Mouse (Mus musculus) layer of hippocampus, adult 9-10 months (tissue): Measurements from ENCODE around the gene Foxp1.

Source experiments
- DNase-seq: peaks from one replicate; pipeline ENCODE4 v3.0.0; 2022; ENCODE audit warnings: low spot score

Gene Foxp1

DNA sequence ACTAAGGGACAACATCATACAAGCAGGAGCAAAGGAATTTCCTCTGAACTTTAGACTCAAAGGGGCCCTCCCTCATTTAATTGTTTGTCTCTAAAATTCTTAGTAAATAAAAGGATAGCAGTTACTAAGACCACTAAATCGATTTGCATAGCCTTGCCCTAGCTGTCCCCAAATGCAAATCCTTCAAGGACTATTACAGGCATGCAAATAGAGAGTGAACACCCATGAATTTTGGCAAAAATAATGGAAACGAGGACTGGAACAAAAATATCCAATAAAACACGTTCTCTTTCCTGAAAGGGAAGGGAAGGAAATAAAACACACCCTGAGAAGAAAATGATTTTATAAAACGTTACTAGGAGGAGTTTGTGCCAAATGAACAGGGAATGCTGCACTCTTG, 390.7 kb downstream of the Foxp1 start:
- no peak for DNase-seq

DNA sequence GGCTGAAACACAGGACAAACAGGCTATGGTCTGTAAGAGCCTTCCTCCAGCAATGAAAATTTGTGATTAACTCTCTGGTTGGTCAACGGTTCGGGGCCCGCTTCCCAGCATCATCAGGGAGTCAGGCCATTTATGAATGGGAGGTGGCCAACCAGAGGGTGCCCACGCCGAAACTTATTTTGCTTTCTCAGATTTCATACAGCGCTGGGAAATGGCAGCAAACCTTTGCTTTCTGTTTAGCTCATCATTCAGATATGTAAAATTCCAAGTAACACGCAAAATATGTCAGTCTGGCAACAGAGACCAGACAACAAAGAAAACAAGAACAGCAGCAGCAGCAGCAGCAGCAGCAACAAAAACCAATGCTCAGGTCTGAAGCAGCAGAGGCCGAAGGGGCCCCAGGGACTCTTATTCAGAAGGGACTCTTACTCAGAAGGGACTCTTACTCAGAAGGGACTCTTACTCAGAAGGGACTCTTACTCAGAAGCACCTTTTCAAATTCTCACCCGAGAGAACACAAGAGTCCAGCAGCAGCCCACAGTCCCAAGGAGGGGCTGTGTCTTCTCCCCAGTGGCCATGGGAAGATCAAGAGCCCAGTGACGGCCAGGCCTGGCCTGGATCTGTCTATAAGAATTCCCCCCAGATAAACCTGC, 391.6 kb downstream of the Foxp1 start:
- no peak for DNase-seq

DNA sequence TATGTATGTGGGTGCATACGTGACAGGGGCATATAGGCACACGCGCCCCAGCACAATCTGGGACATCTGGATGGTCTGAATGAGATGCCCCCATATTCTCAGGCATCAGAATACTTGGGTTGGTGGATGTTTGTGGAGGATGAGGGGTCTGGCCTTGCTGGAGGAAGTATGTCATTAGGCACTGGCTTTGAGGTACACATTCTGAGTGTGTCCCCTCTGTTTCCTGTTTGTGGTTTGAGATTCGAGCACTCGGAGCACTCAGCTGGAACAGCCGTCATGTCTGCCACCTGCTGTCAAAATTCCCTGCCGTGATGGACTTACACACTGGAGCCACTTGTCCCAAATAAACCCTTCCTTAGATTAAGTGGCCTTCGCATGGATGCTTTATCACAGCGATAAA, 395.8 kb downstream of the Foxp1 start:
- DNase-seq: no peak

DNA sequence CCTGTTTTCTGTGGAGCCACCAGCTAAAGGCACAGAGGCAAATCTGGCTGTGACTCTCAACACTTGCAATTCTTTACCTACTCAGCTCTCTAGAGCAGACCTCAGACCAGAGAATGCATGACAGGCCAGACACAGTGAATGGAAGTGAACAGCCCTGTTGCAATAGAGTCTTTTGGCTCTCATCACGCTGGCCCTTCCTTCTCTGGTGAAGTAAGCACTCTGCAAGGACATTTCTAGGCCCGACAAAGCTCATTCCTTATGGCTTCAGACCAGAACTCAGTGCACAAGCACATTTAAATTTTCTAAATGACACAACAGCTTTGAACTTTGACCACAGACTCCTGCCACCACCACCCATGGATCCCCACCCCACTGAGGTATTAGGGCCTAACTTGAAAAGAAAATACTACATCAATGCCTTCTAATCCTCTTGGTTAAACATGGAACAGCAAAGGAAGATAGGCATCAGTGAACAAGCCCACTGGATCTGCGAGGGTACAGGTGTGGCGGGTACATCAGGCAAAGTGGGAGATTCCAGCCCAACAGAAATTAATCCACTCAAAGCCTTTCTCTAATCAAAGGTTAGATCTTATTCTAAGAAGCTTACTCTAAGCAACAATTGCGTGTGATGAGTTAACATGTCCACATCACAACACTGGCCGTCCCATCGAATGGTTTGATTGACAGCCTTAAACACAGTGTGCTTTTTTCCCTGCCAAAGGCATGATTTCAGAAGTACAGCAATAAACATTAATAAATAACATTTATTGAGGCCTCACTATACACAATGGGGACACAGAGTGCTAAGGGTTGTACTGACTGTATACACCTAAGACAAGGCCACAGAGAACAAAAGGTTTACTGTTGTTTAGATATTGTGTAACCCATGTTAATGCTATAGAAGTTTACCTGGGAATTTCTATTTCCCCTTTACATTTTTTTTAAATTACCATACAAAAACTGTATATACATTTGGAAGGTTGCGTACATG, 401.4 kb downstream of the Foxp1 start:
- DNase-seq: no peak

DNA sequence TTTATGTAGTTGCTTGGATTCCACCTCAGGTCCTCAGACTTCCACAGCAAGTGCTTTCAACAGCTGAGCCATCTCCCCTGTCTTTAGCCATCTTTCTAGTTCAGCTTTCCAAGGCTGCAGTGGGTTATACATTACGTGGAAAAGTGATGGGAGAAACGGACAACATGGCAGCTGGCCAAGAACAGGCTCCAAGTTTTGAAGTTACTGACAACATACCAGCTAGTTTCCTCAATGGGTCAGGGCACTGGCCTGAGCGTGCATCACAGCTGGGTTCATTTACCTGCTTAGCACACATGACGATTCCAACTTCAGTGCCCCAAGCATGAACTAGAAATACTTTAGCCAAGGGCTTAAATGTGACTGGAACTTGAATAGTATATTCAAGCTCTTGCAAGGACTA, 404.0 kb downstream of the Foxp1 start:
- DNase-seq: no peak

DNA sequence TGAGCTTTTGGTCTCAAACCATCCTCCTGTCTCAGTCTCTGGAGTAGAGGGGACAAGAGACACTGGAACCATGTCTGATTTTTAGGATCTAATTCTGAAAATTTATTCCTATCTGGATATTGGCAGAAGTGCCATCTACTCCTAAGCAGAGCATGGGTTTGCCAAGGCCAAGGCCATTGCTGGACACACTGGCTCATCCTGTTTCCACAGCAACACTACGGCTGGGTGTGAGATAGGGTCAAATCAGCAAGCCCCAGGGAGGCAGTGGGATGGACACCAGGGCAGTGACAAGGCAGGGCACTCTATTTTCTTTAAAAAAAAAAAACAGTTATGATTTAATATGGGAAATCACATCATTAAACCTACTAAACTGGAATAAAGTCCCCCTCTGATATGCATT, 405.1 kb downstream of the Foxp1 start:
- no peak for DNase-seq

DNA sequence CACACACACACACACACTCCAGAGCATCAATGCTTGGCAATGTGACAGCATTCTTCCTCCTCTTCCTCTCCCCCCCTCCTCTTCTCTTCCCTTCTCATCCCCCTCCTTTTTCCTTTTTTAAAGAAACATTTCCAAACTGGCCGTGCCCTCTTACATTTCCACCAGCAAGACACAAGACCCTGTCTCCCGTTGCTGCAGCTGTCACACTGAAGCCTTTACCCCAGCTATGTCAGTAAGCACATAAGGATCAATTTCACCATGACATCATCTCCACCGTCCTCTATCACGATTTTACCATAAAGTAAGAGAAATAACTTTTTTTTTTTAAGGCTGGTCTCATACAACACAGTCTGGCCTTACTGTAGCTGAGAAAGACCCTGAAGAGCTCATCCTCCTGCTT, 410.7 kb downstream of the Foxp1 start:
- no peak for DNase-seq

DNA sequence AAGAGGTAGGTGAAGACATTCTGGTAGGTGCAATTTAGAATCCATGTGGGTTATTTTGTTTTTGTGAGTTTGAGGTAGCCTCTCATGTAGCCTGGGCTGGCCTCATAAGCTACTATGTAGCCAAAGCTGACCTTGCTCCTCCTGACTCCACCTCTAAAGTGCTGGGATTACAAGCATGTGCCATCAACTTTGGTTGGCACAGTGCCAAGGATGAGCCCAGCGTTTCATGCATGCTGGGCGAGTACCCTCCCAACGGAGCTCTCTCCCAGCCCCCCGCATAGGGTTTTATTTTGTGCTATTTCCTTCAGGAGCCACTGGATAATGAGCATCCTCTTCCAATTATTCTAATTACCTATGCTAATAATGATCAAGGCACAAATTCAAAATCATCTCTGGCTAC, 414.1 kb downstream of the Foxp1 start:
- no peak for DNase-seq

DNA sequence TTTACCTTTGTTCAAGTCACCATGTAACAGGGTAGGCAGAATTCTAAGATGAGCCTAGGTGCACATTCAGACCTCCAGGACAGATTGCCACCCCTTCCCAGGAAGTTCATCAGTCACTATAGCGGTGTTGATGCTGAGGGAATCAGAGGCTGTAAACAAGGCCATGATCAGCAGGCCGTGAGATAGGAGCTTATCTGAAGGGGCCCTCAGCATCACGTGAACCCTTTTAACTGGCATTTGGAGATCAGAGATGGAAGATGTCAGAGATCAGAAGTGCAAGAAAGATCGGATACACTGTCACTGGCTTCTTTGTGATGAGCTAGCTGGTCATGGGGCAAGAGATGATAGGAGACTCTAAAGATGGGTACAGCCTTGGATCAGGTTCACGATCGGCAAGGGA, 414.8 kb downstream of the Foxp1 start:
- DNase-seq: no peak

DNA sequence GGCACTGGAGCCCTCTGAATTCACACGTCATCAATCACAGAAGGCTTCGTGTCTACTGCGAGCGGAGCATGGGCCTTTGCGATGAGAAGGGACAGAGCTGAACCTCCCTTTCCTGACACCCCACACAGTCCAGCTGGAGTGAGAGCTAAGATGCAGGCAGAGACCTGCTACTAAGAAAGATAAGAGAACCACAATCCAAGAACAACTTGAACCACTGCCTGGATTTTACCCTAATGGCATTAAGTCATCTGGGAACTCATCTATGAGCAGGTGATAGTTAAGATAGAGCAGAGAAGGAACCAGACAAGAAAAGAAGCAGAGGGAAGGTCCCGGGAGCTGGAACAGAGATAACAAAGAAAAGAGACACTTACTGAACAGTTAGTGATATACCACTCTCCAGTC, 415.4 kb downstream of the Foxp1 start:
- DNase-seq: no peak

DNA sequence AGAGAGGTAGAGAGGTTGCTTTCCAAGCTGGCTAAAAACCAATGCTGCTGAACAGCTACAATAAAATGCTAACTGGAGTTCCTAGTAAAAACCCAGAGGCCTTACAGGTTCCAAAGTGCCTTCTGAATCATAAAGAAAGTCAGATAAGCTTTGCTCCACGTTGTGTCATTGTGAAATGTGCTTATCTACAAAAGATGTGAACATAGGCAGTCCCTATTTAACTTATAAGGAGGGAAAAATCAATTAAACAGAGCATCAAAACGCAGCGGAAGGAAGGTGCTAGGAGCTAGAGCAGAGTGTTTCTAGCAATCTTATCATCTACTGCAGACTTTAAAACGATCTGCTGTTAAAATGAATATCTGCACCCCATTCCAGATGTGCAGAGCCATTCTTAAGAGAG, 416.5 kb downstream of the Foxp1 start:
- no peak for DNase-seq

DNA sequence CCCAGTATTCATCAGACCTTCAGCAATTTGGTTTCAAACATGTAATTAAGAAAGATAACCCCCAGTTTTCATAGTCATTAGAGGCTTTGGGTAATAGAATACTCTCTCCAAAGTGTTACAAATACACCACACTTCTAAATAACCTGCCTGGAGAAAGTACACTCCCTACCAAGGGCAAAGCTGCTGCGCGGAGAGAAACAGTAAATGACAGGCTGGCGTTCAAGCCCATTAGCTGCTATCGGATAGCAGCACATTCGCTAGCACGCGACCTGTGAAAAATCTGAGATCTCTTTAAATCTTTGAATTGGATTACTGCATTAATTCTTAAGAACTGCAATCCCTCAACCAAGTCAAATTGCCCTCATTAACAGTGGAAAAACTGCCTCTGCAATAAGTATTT, 418.1 kb downstream of the Foxp1 start:
- no peak for DNase-seq

DNA sequence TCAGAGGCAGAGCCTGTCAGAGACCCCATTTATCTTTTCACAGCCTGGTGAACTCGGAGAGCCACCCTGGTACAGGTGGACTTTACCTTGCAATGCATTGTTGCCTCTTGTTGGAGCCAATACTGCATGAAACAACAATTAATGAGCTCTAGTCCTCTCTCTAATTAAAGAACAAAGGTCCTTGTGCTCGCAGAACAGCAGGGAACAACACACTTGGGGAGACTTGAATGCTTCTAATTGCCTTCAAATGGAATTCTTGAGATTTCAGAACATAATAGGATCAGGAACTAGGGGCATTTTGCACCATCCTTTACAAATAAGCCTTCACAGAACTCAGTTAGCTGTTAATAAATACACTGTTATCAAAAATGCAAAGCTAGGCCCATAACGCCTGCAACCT, 418.6 kb downstream of the Foxp1 start:
- DNase-seq: no peak

DNA sequence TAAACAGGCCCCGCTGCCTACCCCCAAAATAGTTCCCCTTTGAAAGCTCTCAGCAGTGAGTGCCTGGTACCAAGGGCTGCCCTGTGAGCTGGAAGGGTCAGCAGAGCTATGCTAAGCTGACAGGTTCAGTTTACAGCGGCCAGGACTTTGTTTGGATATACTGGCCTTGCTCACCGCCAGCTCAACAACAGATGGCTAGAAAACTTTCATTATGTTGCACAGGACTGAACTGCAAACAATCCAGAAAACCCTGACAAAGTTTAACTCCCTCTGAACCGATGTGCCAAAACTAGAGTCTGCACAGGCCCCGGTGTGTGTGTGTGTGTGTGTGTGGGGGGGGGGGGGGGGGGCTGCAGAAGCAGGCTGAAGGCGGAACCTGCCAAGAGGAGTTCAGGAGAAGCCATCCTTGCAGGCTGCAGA, 421.0 kb downstream of the Foxp1 start:
- no peak for DNase-seq

DNA sequence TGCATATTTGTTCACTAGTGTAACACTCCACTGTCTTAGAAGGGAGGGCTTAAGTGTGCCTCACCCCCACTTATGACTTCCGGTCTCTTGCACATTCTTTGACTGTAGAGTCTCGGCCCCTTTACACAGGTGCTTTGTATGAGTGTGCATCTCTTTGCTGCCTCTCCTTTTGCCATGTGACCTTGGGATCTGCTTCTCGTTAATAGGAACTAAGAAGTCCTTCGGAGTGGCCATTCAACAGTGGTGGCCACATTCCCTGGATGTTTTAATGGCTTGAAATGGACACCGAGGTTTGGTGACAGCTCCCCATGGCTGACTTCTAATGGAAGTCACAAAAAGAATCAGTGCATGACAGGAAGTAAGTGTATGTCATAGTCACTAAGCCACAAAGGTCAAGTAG, 422.2 kb downstream of the Foxp1 start:
- DNase-seq: no peak

DNA sequence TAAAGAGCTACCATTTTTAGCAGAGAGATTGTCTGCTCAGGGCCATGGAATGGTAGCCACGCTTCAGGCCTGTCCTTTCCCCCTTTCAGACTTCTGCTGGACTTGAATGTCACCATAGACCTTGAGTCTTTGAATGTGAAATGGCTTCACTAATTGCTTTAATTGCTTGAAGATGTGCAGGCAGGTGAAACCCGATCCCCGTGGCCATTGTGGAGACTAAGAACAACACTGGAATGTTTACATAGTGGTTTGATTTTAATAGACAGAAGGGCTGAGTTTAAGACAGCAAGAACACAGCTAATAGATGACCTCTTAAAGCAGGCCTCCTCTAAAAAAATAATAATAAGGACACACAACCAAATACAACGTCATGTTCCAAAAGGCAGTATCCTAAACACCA, 422.7 kb downstream of the Foxp1 start:
- DNase-seq: no peak

DNA sequence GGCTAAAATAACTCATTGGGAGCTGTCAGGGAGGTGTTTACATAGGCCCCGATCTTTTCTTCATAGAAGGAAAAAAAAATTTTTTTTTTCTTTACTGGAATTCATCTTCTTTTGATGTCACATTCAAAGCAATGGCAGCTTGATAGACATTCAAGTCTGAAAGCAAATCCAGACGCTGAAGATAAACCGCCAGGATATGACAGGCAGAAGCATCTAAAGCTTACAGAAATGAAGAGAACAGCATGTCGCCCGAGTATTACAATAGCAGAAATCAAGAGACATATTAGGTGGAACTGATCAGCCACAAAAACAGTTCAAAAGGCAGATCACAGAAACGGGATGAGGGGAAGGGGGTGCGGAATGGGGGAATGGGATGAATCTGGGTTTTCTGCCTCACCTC, 425.3 kb downstream of the Foxp1 start:
- DNase-seq: no peak

DNA sequence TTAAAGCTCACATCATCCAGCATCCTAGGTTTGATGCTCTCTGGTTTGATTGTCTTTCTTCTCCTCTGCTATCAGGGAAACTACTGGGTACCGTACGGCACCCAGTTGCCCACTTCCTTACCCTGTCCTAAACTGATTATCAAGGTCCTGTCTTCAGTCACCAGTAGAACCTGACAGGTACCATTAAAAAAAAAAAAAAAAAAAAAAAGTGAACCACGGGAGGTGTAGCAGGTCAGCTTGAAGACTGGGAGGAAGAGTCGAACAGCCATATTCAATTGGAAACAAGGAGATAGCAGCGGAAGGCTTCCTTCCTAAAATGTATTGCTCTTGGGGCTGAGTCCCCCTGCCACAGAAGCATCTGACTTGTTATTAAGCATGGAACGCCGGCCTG, 425.8 kb downstream of the Foxp1 start:
- DNase-seq: no peak

DNA sequence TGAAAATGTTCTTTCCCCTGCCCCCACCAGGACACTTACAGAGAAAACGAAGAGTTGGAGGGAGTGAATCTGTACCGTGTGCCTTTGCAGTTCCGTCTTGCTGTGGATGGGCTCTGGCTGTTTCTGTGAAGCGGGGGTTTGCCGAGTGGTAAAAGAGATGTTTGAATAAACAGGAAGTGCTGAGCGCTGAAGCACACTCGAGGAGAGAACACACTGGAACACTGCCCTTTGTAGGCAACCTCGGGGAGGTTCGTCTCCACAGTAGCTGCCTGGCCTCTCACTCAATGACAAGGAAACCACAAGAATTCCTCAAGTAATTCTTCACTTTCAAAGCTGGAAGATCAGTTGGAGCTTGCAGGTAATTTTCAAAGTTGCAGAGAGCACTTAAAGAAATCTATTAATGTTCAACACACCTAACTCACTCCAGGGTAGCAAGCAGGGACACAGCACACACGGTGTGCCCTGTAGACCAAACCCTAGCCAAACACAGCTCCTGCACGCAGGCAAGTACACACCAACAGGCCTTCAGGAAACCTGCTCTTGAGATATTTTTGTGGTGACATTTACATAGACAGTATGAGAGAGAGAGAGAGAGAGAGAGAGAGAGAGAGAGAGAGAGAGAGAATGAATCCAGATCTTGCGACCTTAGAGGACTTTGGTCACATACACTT, 426.3 kb downstream of the Foxp1 start:
- no peak for DNase-seq

DNA sequence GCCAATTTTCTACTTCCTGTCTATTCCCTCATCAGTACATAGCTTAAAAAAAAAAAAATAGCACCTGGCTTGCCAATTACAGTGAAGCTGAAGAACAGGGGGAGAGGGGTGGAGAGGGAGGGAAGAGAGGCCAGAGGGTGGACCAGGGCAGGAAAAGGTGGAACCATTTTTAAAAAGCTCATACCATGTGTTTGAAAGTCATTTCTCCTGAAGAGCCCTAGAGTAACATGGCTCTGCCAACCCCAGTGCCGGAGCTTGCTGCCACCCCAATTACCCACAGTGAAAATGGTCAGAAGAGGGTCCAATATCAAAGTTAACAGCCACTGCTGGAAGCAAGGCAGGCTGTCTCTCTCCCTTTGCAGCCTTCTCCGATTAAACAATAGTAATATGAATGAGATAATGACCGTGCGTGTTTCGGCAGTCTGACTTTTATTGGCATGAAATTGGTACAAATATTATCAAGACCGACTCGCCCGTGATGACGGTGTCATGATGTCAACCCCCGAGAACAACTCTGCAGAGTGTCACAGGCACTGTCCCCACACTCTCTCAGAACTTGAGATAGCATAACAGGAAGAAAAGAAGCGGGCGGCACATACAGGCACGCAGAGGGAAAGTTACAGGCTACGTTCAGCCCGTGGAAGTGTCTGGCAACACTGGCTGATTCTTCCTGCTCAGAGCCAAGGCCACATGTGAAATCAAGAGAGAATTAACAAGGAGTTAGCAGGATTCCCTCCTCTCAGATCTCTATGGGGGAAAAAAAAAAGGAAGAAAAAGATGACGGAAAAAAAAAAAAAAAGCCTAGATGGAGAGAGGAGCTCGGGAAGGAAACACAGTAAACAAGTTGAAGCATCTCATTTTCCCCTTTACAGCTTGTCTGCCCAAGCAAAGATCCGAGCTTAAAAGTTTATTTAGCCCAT, 427.1 kb downstream of the Foxp1 start:
- DNase-seq: no peak

DNA sequence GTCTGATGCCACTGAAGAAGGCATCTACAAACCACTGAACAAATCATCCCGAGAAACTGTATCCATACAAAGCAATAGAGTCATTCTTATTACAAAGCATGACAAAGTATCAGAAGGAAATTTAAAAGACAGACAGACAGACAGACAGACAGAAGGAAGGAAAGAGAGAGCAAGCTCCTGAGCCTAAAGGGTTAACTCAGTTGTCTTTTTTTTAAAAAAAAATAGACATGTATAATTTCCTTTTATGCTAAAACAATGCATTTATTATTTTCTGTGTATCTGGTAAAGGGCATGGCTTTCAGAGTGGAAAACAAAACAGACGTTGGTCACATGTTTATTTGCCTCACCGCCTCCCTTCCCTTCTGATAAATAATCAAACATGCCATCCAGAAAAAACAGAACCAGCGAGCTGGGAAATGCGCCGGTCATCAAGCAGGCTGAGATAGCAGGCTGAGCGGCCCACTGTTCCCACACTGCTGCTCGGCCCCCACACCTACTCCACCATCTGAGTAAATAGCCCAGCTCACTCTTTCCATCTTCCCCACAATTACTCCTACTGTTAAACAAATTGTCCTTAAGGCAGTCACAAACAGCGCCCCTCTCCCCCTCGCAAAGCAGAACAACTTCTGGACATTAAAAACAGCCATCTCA, 428.1 kb downstream of the Foxp1 start:
- no peak for DNase-seq
